25 mouse cellular contexts compared by ENCODE assay signal in the genomic region with DNA sequence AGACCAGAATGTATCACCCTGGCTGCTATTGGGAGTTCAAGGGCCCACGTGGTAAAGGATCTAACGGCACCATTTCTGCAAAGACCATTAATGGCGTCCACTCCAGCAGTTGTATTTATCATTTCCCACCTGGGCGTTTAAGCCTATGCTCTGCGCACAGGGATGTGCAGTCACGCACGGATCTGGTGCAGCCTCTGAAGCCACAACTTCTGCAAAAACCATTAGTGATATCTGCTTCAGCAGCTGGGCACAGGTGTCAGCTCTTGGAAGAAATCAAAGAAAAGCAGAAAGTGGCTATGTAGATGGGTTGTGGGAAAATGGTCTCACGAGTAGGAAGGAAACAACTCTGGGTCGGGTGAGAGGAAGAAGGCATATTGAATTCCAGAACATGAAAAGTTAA. TPM values are rescaled to one million over a fixed set of nuclear protein-coding genes. Genes with fewer than 3 reads are reported as not detected.
DNase-seq lines count a peak whose midpoint lies in the region; ATAC-seq and TF ChIP-seq lines count a peak whose summit lies in the region.
"Had no signal": no experiment of that assay in that cellular context is flagged by ENCODE, and none has a peak within 500 bp of the region (broad histone marks: within the 10 kb centered on the region; RNA-seq: fewer than 3 reads in every experiment).

No protein-coding gene starts in this region.

- peak; percentile 23; the same call in 1 of the 2 replicates for ATAC-seq in liver, postnatal 0 days
- no peak for ATAC-seq in liver, embryonic 11.5 days (replicated peaks; ENCODE audit: low FRiP score)
- peak; percentile 49; the same call in 1 of the 2 replicates for ATAC-seq in G1E (ENCODE audit: extremely low read depth, insufficient number of reproducible peaks, low FRiP score, poor library complexity, severe bottlenecking)
- ATAC-seq in megakaryocyte progenitor cell, adult 5-6 weeks (replicated peaks; ENCODE audit: poor library complexity), result peak; percentile 38; the same call in 1 of the 2 replicates
- ATAC-seq in stomach, postnatal 0 days (ENCODE audit: low FRiP score, low TSS enrichment), result no peak
- ATAC-seq: forebrain, postnatal 0 days; hindbrain, postnatal 0 days had no signal

- peaks cover 3% of the 10 kb centered on the region; the same call in 1 of the 2 replicates for H3K4me1 ChIP-seq in liver, postnatal 0 days (ENCODE audit: insufficient read depth)
- H3K4me1 ChIP-seq in liver, embryonic 11.5 days (replicated peaks; ENCODE audit: control insufficient read depth, insufficient read depth, low read length), result no peaks in the 10 kb centered on the region
- peaks cover 34% of the 10 kb centered on the region for H3K4me1 ChIP-seq in G1E (ENCODE audit: insufficient read depth, low read depth, low read length)
- H3K4me1 ChIP-seq in stomach, postnatal 0 days (replicated peaks; ENCODE audit: control insufficient read depth, insufficient read depth), result no peaks in the 10 kb centered on the region
- H3K4me1 ChIP-seq: embryonic facial prominence, embryonic 12.5 days; forebrain, embryonic 12.5 days; heart, embryonic 15.5 days had no signal

- DNase-seq in liver, postnatal 0 days, result no peak
- no peak for DNase-seq in liver, embryonic 11.5 days (ENCODE audit: low spot score)
- DNase-seq in G1E (ENCODE audit: low spot score), result peak; percentile 18
- no peak for DNase-seq in stomach, postnatal 0 days (ENCODE audit: low spot score)
- DNase-seq in thymus, postnatal 36 days, result no peak
- no peak for DNase-seq in adrenal gland, adult 8-10 months
- DNase-seq: adrenal gland, adult 2 months; adrenal gland, postnatal 36 days; cerebellum, adult 8-10 months; cerebellum, postnatal 14 days; forebrain, postnatal 0 days; gastrocnemius, postnatal 14 days; heart, adult 2 months; heart, postnatal 14 days had no signal

- H3K4me3 ChIP-seq in liver, postnatal 0 days (ENCODE audit: low read depth, low read length), result no peak overlapping the region
- H3K4me3 ChIP-seq in liver, embryonic 11.5 days (ENCODE audit: low read depth, low read length), result no peak overlapping the region
- no peak overlapping the region; the same call in 1 of the 2 replicates for H3K4me3 ChIP-seq in G1E (ENCODE audit: low read depth, low read length)
- no peak overlapping the region for H3K4me3 ChIP-seq in stomach, postnatal 0 days (ENCODE audit: low read depth, low read length)
- H3K4me3 ChIP-seq: embryonic facial prominence, embryonic 12.5 days; forebrain, embryonic 12.5 days; heart, adult 2 months; heart, embryonic 15.5 days; hindbrain, embryonic 13.5 days had no signal

- no peaks in the 10 kb centered on the region for H3K9me3 ChIP-seq in liver, postnatal 0 days (ENCODE audit: low read length)
- H3K9me3 ChIP-seq in liver, embryonic 11.5 days (ENCODE audit: control insufficient read depth, low read length), result no peaks in the 10 kb centered on the region
- H3K9me3 ChIP-seq in G1E (replicated peaks), result peaks cover 4% of the 10 kb centered on the region
- no peaks in the 10 kb centered on the region for H3K9me3 ChIP-seq in stomach, postnatal 0 days (ENCODE audit: control insufficient read depth, low read length)
- H3K9me3 ChIP-seq: embryonic facial prominence, embryonic 12.5 days; forebrain, embryonic 12.5 days; heart, embryonic 15.5 days; hindbrain, embryonic 13.5 days had no signal

- TF ChIP-seq EP300 in liver, postnatal 0 days (IDR thresholded peaks at IDR 0.05; ENCODE audit: low read depth), result no peak
- no peak for TF ChIP-seq EP300 in stomach, postnatal 0 days (optimal IDR thresholded peaks at IDR 0.05)

- no peaks in the 10 kb centered on the region for H3K36me3 ChIP-seq in liver, postnatal 0 days (replicated peaks; ENCODE audit: insufficient read depth, low read length)
- no peaks in the 10 kb centered on the region for H3K36me3 ChIP-seq in liver, embryonic 11.5 days (ENCODE audit: control insufficient read depth, insufficient read depth, low read length)
- H3K36me3 ChIP-seq in G1E (replicated peaks), result no peaks in the 10 kb centered on the region
- H3K36me3 ChIP-seq in stomach, postnatal 0 days (ENCODE audit: control insufficient read depth, insufficient read depth, low read length), result no peaks in the 10 kb centered on the region
- H3K36me3 ChIP-seq: embryonic facial prominence, embryonic 12.5 days; forebrain, embryonic 12.5 days; heart, embryonic 15.5 days; hindbrain, embryonic 13.5 days had no signal

- 46% methylated on average over 9 of the region's 9 CpGs for WGBS in liver, postnatal 0 days (ENCODE audit: insufficient replicate concordance)
- WGBS in liver, embryonic 11.5 days, result 61% methylated on average over 9 of the region's 9 CpGs
- 61% methylated on average over 9 of the region's 9 CpGs for WGBS in stomach, postnatal 0 days

- no peak overlapping the region for H3K27ac ChIP-seq in liver, postnatal 0 days (ENCODE audit: low read depth)
- H3K27ac ChIP-seq in liver, embryonic 11.5 days (ENCODE audit: low read depth, low read length), result no peak overlapping the region
- no peak overlapping the region for H3K27ac ChIP-seq in stomach, postnatal 0 days (replicated peaks)
- H3K27ac ChIP-seq: embryonic facial prominence, embryonic 12.5 days; forebrain, embryonic 12.5 days; heart, adult 2 months; heart, embryonic 15.5 days; hindbrain, embryonic 13.5 days; hindbrain, postnatal 0 days had no signal

- H3K4me2 ChIP-seq in liver, postnatal 0 days (ENCODE audit: low read depth, low read length), result no peak overlapping the region
- H3K4me2 ChIP-seq in liver, embryonic 11.5 days, result no peak overlapping the region
- H3K4me2 ChIP-seq in stomach, postnatal 0 days (replicated peaks; ENCODE audit: low read depth), result no peak overlapping the region
- H3K4me2 ChIP-seq: embryonic facial prominence, embryonic 12.5 days; forebrain, embryonic 12.5 days; heart, embryonic 11.5 days; heart, embryonic 15.5 days; hindbrain, embryonic 13.5 days had no signal

- no peak overlapping the region for H3K9ac ChIP-seq in liver, postnatal 0 days (replicated peaks)
- no peak overlapping the region for H3K9ac ChIP-seq in liver, embryonic 11.5 days (ENCODE audit: low read depth, low read length)
- H3K9ac ChIP-seq in stomach, postnatal 0 days (ENCODE audit: low read length), result no peak overlapping the region
- H3K9ac ChIP-seq: embryonic facial prominence, embryonic 12.5 days; forebrain, embryonic 12.5 days; forebrain, postnatal 0 days; heart, embryonic 15.5 days; hindbrain, embryonic 13.5 days had no signal

- TF ChIP-seq CTCF in liver, postnatal 0 days (IDR thresholded peaks at IDR 0.05; ENCODE audit: low read depth), result no peak
- TF ChIP-seq CTCF in G1E (IDR thresholded peaks at IDR 0.05; ENCODE audit: low read depth, low read length), result no peak
- TF ChIP-seq CTCF in stomach, postnatal 0 days (IDR thresholded peaks at IDR 0.05; ENCODE audit: low read depth), result no peak

- H3K27me3 ChIP-seq in liver, postnatal 0 days (ENCODE audit: insufficient read depth, low read length), result no peaks in the 10 kb centered on the region
- no peaks in the 10 kb centered on the region for H3K27me3 ChIP-seq in liver, embryonic 11.5 days (replicated peaks; ENCODE audit: control insufficient read depth, insufficient read depth, low read length)
- H3K27me3 ChIP-seq in G1E (ENCODE audit: insufficient read depth, low read length), result no peaks in the 10 kb centered on the region
- no peaks in the 10 kb centered on the region for H3K27me3 ChIP-seq in stomach, postnatal 0 days (ENCODE audit: control insufficient read depth, insufficient read depth, low read length)
- H3K27me3 ChIP-seq: embryonic facial prominence, embryonic 12.5 days; forebrain, embryonic 12.5 days; heart, embryonic 15.5 days; hindbrain, embryonic 13.5 days had no signal

RNA-seq across cellular contexts. Expression of a gene that starts 34.6 kb away (rescaled TPM):
- polyA plus RNA-seq in liver, postnatal 0 days (2015; fragmentation: Nextera tagmentation; extraction: Ambion mirVana), result 7.3 and 8.0 TPM in 2 replicates
- polyA plus RNA-seq in liver, embryonic 11.5 days (2014; fragmentation: Nextera tagmentation; extraction: Ambion mirVana), result 20.6 and 20.9 TPM in 2 replicates
- total RNA-seq in G1E (2014; fragmentation: Nextera tagmentation) (65.3 and 89.2 TPM in 2 replicates), G1E (2017) (59.3 and 68.6 TPM in 2 replicates)
- polyA plus RNA-seq in G1E (2012), result 0.96 and 1.6 TPM in 2 replicates
- 32.0 and 33.3 TPM in 2 replicates for total RNA-seq in megakaryocyte progenitor cell, adult 5-6 weeks (2015)
- 35.9 and 53.4 TPM in 2 replicates for total RNA-seq in megakaryocyte progenitor cell, adult 5-6 weeks (2017)
- polyA plus RNA-seq in stomach, postnatal 0 days (2015; fragmentation: Nextera tagmentation; extraction: Ambion mirVana), result 10.6 and 12.0 TPM in 2 replicates
- 10 to 100 TPM; 35.1 to 49.7 (median 40.7) TPM for total RNA-seq in adrenal gland, adult 8-10 months (2022)

RNA-seq across cellular contexts. Expression of a gene that starts 53.6 kb away (rescaled TPM):
- polyA plus RNA-seq in liver, postnatal 0 days (2015; fragmentation: Nextera tagmentation; extraction: Ambion mirVana), result not detected in 2 replicates
- not detected in 2 replicates for polyA plus RNA-seq in liver, embryonic 11.5 days (2014; fragmentation: Nextera tagmentation; extraction: Ambion mirVana)
- total RNA-seq in G1E (2014; fragmentation: Nextera tagmentation) (not detected in 2 replicates), G1E (2017) (not detected in 2 replicates)
- not detected in 2 replicates for polyA plus RNA-seq in G1E (2012)
- not detected in 2 replicates for total RNA-seq in megakaryocyte progenitor cell, adult 5-6 weeks (2015)
- not detected in 2 replicates for total RNA-seq in megakaryocyte progenitor cell, adult 5-6 weeks (2017)
- polyA plus RNA-seq in stomach, postnatal 0 days (2015; fragmentation: Nextera tagmentation; extraction: Ambion mirVana), result not detected in 2 replicates
- total RNA-seq in adrenal gland, adult 8-10 months (2022), result not detected
- total RNA-seq: adrenal gland, adult 2 months; adrenal gland, postnatal 36 days; forebrain, postnatal 0 days; gastrocnemius, adult 18-20 months; gastrocnemius, postnatal 14 days; heart, adult 2 months; heart, postnatal 14 days; hematopoietic stem cell, adult 5-6 weeks; hindbrain, postnatal 0 days had no signal
- polyA plus RNA-seq: adrenal gland, adult 2 months; cortical plate, adult 2 months; embryonic facial prominence, embryonic 12.5 days; forebrain, embryonic 12.5 days; forebrain, postnatal 0 days; gonadal fat pad, adult 2 months; heart, adult 2 months; heart, embryonic 11.5 days; heart, embryonic 15.5 days; hindbrain, embryonic 13.5 days; hindbrain, postnatal 0 days had no signal

Comparison
In these comparisons a context has a peak if more than half of its experiments do, and no peak if none do; other contexts are left out.
1. ATAC-seq: peak in liver, postnatal 0 days (single experiment), G1E (single experiment) and megakaryocyte progenitor cell, adult 5-6 weeks (single experiment); none in liver, embryonic 11.5 days (single experiment) and stomach, postnatal 0 days (single experiment).